Mouse (Mus musculus) C2C12 (cell line): ENCODE results near the gene Neurl4.
A peak's percentile ranks its signal among the peaks of the same experiment; 100 is the strongest.

Experiments
- CEBPB ChIP-seq: IDR thresholded peaks from one replicate; pipeline ENCODE4 v1.6.1; 2011; ENCODE audit warnings: low read depth, mild to moderate bottlenecking, control low read depth, moderate library complexity
- CTCF ChIP-seq: IDR thresholded peaks from one replicate; pipeline ENCODE4 v1.5.1; 2011; ENCODE audit not compliant: control insufficient read depth, insufficient read depth, insufficient read length
- MAX ChIP-seq: IDR thresholded peaks from one replicate; pipeline ENCODE4 v1.6.1; 2011; ENCODE audit warnings: mild to moderate bottlenecking, control low read depth
- MYOD1 ChIP-seq: IDR thresholded peaks from one replicate; pipeline ENCODE4 v1.6.1; 2011; ENCODE audit warnings: low read depth; ENCODE audit not compliant: control insufficient read depth, insufficient read length
- USF1 ChIP-seq: IDR thresholded peaks from one replicate; pipeline ENCODE4 v1.6.1; 2011; ENCODE audit warnings: low read depth, mild to moderate bottlenecking, control low read depth, moderate library complexity

DNA sequence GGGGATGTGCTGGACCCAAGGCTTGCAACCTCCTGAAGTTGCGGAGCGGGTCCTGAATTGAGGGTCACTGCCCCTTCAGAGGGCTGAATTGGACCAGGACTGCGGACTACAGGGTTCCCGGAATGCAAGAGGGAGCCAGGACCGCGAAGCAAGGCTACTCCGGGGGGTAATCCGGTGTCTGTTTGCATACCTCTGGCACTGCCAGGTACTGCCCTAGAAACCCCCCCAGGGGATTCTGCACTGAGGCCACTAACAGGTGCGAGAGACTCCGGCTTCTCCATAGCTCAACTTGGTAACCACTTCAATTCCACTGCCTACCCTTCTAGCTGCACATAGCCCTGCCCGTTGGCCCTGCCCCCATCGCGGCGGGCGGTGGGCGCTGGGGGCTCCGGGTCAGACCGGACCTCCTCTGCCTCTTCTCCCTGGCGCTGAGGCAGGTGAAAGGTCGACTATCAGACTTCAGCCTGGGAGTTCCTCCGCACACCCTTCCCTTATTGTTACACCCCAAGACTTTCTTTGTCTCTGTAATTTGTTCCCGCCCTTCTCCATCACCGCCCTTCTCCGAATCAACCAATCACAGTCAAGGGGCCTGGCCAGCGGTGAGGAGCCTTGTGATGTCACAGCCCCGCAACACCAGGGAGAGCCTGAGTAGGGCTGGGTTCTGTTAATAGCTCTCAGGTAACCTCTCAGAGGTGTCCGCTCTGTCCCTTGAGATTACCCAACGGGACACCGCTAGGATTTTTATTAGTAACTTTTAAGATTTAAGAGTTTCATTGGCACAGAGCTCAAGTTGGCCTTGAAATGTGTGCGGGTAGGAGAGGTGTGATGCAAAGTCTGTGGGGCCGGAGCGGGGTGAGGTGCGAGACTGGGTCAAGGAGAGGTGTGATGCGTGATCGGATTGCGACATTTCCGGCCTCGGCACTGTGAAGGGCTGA lies at the start of gene Neurl4, which contains the start of gene 2810408A11Rik:
- no peak for TF ChIP-seq CTCF
- peak; percentile 80 for TF ChIP-seq CEBPB
- no peak for TF ChIP-seq USF1
- peak; percentile 6 for TF ChIP-seq MAX
- TF ChIP-seq MYOD1, result no peak
